Mouse (Mus musculus): ENCODE results near the gene Il21r.

- TF ChIP-seq POLR2A (IDR thresholded peaks at IDR 0.05; ENCODE audit: borderline replicate concordance, insufficient read depth, low read length) (no peak), CTCF (IDR thresholded peaks at IDR 0.05; ENCODE audit: borderline replicate concordance, insufficient read depth, low read depth, low read length) (no peak)
Measured at GRCm38 (mm10) chr7:125615453-125615852, 12.2 kb downstream of the Il21r start.
